Mouse (Mus musculus) gastrocnemius, adult 18-20 months (tissue): ENCODE data around the gene Pnpla2. TPM values are rescaled to one million over a fixed set of nuclear protein-coding genes. Genes with fewer than 3 reads are reported as not detected.

Experiments used
- DNase-seq: peaks from one replicate; pipeline ENCODE4 v3.0.0; 2021; ENCODE audit warnings: low spot score
- total RNA-seq, 2 experiments: library from RNA; stranded (reverse); gene quantifications; 2 replicates each; pipeline ENCODE4 v1.2.3; 2021

Gene Pnpla2
- total RNA-seq, 2 experiments from 2014 or later: 288 to 309 TPM

DNA sequence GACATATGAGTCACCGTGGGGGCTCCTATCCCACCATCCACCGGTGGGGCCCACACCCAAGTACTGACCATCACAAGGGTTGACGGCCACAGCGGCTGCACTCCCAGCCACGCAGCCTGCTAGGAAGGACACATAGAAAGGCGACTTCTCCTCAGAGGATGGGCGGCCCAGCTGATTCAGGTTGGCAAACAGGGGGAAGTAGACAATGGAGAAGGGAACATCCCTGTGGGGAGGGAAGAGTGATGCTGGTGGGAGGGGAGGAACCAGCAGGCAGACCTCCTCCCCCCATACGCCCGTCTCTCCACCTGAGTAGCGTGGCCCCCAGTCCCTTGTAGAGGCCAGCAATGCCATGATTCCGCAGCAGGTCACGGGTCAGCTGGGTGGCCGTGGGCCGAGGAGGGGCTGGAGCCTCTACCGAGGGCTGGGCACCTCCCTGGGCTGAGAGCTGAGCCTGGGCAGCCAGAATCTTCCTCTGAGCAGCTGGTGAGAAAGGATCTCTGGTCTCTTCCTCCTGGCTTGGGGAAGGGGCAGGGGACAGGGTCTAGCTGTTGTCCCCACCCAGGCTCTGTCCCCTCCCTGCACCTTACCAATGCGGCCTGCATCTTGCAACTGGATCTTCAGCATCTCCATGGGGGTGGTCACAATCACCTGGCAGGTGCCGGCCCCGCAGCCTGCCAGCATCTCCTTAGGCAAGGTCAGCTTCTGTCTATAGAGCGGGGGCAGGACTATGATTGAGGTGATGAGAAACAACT lies 23.4 kb upstream of the Pnpla2 start:
- no peak for DNase-seq

DNA sequence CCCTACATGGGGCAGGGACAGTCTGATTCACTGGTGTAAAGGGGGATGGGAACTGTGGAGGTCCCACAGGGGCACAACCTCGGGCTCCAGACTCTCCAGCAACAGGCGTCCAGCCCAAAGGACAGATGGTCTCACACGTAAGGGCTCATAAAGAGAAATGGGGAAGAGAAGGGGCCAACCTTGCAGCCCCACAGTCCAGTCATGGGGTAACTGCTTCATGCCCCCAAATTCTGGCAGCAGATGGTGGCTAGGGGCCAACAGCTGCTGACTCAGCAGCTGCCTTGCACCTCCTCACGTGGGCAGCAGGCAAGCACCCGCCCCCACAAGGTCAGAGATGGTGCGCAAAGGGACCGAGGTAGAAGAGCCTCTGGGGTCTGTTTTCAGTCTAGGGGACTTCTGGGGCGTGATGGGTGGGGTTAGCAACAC lies 22.8 kb upstream of the Pnpla2 start:
- DNase-seq: no peak

DNA sequence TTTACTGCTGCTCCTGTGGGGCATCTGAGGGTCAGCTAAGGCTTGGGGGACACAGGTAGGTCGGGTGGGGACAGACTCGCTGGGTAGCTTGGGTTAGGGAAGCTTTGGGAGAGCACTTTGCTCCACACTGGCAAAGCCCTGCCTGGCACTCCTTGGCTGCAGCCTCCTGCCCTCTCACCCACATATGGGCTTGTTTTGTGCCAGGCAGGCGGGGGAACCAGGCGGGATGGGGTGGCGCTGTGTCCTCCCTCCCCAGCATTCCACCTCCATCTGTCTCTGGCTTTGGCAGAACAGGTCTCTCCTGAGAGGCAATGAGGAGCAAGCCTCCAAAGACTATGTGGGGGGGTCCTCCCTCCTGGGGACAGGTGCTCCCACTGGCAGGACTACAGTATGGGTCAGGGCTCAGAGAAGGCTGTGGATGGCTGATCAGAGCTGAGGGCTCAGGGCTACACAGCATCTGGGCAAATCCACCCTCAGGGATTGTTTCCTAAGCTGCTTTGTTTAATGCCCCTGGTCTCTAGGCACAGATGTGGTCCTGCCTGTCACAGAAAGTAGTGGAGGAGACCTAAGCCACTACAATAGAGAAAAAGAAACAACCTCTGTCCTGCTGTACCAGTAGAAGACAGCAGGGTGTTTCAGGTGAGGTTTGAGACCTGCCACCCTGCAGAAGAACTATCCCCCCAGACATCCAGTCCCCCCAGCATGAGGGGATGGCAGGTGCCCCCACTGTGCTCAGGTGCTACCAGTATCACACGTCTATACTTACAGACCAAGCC lies 22.1 kb upstream of the Pnpla2 start:
- DNase-seq: peak; percentile 64

DNA sequence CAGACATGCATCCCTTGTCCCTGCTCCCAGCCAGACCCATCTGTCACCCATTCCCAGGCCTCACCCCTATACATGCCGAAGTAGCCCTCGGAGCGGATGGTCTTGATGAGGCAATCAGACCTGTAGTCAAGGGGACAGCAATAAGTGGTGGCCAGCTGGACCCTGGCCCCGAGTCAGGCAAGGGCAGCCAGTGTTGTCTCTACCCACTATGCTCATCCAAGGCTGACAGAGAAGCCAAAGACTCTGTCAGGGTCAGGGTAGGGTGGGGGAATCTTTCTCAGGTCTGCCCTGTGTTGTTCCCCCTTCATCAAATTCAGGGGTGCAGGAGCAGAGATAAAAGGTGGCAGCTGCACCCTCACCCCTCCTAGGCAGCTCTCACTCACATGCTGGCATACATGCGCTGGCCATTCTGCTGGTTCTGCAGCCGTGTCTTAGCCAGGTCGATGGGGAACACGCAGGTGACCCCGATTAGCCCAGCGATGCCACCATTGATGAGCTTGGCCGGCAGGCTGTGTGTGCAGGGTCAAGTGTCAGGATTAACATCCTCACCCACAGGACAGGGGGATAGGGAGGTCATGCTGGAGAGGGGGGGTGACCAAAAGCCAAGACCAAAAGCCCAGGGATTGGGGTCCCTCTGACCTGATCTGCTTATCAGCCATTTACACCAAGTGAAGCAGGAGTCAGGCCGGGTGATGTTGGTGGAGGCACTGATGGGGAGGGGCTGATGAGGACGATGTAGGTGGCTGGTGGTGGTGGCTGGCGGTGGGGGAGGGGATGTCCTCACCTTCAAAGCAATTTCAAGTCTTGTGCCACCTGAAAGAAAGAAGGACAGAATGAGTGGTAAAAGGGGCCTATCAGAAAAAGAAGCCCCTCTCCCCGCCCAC lies 21.2 kb upstream of the Pnpla2 start:
- DNase-seq: no peak

- DNase-seq: no peak
These were observed 20.5 kb upstream of the Pnpla2 start for GRCm38 (mm10) chr7:141434464-141434863.

- peak; percentile 57 for DNase-seq
These were observed 19.7 kb upstream of the Pnpla2 start for GRCm38 (mm10) chr7:141435129-141435855.

DNA sequence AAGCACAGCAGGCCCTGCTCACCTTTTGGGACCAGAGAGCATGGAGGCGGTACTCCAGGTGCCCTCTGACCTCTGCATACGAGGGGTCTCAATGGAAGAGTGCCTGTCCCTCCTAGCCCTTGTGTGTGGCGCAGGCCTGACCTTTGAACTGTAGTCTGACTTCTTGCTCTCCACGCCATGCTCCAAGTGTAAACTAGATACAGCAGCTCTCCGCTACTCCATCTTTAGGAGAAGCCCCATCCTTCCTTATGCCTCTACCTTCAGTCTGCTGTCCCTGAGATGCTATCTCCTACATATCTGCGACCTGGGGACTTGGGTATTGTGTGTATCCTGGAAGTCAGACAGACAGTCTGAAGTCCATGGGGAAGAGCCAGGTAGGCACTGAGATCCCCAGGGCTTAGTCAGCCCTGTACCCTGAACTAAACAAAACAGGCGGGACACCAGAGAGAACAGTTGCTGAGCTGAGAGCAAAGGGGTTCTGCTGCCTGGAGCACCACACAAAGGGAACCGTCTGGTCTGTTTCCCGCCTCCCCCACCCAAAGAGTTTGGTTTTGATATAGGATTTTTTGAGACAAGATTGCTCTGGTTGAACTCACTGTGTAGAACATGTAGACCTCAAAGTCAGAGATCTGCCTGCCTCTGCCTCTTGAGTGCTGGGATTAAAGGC lies 19.0 kb upstream of the Pnpla2 start:
- no peak for DNase-seq

- no peak for DNase-seq
These were observed 18.5 kb upstream of the Pnpla2 start for GRCm38 (mm10) chr7:141436523-141436892.

DNA sequence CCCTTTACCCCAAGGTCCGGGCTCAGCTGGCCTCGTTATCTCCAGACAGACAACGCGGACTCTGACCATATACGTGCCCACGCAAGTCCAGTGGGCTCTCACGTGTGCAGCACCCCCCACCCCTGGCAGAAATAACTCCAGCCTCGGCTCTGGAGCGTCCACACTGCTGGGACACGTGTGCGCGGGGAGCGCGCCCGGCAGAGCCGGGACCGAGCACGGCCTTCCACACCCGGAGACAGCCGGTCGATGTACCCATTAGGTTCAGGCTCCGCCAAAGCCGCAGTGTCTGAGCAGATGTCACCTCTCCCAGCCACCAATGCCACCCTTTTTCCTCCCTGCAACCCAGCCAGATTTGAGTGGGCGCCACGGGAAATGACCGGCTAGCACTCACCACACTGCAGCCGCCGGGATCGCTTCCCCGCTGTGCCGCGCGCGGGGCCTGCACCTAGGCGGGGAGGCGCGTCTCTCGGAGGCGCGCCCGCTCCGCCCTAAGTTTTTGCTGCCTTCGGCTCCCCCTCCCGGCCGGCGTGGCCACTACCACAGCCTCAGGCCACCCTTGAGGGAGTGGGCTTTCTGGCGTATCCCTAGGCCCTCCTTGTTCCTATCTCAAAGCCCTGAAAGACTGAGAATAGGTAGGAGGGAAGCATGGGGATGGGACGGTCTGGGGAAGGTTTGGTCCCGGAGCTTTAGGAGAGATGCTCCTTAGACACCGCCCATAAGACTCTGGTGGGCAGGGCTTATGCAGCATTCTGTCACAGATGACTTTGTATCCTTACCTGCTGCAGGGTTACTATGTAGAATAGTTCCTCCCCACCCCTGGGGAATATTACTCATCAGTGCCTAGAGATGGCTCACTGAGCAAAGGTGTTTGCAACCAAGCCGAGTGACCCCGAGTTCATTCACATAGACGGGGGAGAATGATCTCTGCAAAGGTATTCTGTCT lies 17.5 kb upstream of the Pnpla2 start, which contains the start of gene Slc25a22:
Slc25a22 (minus strand) TSS at position 715 of the 943 bp plus-strand sequence.
- peak; percentile 79 for DNase-seq

- no peak for DNase-seq
These were observed 16.6 kb upstream of the Pnpla2 start for GRCm38 (mm10) chr7:141438201-141438968.

DNA sequence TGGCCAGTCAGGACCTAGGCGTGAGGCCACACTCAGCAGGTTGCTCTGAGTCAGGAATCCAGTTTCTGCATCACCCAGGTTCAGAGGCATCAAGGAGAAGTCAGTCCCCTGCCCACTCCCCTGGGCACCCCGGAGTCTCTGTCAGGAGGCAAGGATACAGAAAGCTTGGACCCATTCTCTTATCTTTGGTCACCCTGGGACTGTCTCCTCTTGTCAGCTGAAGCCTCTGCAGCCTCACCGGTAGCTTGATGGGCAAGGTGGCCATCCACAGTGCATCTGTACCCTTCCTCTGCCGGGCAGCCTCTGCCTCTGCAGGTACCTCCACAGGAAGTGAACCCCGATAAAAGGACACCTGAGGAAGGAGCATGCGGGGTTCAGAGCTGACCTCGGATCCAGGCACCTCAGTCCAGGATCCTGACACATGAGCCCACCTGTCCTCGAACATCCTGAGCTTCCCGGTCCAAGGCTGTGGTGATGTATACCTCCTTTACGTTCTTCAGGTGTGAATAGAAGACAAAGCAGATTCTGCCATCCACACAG lies 15.8 kb upstream of the Pnpla2 start:
- DNase-seq: no peak

- DNase-seq: no peak
These were observed 15.2 kb upstream of the Pnpla2 start for GRCm38 (mm10) chr7:141439811-141440210.

- DNase-seq: peak; percentile 52
These were observed 14.4 kb upstream of the Pnpla2 start for GRCm38 (mm10) chr7:141440613-141441012.

DNA sequence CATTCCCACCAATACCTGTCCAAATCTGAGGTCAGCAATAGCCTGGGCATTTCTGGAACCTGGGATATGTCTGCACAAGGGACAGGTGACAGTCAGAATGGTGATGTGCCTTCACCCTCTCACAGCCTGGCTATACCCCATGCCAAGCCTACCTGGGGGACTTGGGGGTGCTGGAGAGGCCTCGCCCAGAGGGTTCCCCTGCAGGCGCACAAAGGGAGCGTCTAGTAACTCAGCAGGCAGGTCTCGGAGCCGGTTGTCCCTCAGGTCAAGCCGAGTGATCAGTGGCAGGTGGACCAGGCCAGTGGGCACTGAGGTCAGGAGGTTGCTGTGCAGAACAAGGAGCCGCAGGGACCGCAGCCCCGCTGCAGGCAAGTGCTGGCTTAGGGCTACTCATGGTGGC lies 13.5 kb upstream of the Pnpla2 start:
- DNase-seq: no peak

DNA sequence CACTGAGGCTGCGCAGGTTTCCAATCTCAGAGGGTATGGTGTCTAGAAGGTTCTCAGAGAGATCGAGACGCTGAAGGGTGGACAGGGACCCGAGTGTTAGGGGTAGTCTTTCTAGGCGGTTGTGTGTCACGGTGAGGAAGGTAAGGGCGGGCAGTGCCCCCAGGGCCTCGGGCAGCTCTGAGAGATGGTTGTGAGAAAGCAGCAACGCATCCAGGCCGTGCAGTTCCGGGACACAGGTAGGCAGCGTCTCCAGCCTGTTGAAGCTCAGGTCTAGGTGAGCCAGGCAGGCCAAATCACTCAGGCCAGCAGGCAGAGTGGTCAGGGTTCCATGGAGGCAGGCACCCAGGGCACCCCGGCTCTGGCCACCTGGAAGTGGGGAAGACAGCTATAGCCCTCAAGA lies 12.8 kb upstream of the Pnpla2 start:
- DNase-seq: no peak

GRCm38 (mm10) chr7:141443081-141443821 lies 11.7 kb upstream of the Pnpla2 start:
- DNase-seq: no peak

DNA sequence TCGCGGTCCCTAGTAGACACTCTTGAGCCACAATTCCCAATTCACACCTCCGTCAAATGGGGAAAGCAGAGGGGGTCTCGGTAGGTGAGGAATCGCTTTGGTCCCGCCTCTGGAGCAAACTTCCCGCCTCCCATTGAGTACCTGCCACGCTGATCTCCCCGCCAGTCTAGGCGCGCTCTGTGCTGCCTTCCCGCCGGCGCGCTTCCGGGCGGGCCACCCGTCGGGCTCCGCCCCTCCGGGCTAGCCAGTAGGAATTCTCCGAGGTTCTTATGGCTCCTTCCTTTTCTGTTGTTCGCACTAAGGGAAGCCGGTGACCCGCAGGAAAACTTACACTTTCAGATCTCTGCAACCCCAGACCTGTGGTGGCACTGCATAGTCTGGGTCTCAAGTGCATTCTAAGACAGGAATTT lies 11.2 kb upstream of the Pnpla2 start, which contains the start of gene Pidd1:
Pidd1 (minus strand) TSS at position 198 of the 410 bp plus-strand sequence.
- DNase-seq: peak; percentile 44
